Mouse (Mus musculus) adrenal gland, adult 2 months (tissue): ENCODE measurements at regions not wholly inside any gene's neighbourhood (a gene's known extent, or its start where the extent isn't known, plus 50 kb on each side); places are given as distances from the start of the nearest gene placed in this dataset.

Experiments used
- DNase-seq: peaks from one replicate; pipeline ENCODE4 v3.0.0; 2021

DNA sequence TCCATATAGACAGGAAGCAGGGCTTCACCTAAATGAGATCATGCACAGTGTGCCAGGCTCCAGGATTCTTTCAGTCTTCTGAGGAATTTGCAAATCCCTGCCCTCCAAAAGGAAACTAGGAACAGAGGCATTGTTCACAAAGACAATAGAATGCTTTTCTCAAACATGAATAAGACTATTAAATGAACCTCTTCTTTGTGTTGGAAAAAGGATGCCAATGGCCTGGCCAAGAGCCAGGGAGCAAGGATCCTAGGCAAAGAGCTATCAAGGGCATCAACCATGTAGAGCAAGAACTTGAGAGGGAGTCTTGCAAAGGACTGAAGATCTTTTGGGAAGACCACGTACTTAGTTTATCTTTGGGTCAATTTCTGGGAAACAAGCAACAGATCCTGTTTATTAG lies 415.4 kb downstream of the Mtx2 start:
- no peak for DNase-seq

DNA sequence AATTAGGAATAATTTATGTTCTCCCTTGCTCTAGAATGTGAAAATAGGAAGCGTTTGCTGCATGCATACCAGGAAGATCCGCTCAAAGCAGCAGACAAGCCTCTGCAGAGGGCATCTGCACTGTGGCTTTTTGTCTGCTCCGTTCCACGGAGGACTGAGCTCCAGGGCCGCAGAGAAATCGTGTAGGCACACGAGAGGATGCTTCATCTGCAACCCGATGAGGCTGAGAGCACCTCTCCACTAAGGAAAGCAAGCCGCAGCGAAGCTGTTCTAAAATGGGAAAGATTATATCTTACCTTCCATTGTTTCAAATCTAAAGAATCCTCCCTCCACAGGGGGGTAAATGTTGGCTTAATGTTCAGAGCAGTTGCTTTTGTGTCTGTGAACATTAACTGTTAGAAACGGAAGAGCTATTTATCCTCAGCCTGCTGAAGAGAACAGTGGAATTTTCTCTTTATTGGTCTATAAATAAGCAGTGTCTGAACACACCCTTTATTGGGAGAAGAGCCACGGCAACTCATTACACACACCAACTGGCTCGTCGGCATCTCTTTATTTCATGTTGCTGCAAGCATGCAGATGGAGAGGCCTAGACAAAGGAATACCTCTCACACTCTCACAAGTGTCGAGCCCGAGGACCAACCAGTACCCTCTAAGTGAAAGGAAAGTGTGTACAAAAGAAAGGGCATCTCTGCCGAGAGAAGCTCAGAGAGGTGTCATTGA lies 414.6 kb upstream of the Hnrnpa3 start:
- no peak for DNase-seq

DNA sequence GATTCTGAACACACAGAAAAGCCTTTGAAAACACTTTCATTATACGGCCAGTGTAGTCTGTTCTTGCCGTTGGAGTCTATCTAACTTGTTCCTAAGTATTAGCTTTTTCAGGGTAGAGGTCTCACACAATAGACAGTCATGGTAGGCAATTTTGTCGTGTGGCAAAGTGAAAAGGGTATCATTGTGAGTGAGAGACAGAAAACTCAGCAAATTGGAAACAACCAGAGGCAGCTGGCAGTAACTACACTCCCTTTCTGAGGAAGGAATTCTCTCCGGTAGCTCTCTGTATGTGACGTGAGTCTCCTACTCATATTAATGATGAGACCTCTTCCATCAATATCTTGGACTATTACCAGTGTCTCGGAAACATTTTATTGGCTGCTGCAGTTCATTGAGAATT lies 413.8 kb upstream of the Hnrnpa3 start:
- DNase-seq: no peak

DNA sequence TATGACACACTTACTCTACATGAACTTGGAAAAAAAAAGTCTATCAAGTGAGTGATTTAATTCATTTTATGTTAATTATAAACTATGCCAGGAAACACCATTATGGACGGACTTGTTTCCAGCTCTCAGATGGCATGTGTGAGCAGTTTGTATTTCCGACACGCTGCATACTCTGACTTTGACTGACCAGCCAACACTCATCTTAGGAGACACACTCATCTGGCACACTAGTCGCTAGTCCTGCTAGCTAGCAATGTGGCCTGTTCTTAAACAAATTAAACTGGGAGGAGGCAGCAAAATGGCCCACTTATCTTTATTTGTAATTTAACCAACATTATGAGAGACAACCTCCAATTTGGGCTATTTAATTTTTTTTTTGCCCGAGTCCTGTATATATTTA lies 413.4 kb upstream of the Hnrnpa3 start:
- no peak for DNase-seq

DNA sequence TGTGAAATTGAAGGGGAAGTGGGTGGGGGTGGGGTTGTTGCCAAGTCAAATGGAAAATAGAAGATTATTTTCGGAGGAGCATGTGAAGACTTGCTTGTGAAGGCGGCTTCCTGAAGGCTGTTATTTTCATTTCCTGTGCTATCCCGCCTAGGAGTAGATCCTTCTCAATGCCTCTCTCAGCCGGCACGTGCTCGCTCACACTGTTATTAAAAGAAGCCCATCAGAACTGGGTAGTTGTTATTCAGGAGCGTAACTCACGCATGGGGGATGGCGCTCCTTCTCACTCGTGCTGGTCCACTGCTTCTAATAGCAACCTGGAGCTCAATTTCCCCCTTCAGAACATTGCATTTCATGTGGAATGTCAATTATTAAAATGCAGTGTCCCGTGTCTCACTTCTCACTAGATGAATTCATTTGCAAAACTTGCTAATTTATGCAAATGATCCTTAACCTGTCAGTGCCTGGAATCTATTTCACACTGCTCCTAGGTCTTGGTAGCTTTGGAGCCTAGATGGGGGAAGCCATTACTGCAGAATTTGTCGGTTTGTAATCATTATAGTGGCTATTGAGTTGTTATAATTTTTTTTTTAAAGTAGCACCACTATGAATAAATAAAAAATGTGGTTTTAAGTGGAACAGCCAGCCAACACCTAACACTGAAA lies 412.8 kb upstream of the Hnrnpa3 start:
- DNase-seq: no peak

DNA sequence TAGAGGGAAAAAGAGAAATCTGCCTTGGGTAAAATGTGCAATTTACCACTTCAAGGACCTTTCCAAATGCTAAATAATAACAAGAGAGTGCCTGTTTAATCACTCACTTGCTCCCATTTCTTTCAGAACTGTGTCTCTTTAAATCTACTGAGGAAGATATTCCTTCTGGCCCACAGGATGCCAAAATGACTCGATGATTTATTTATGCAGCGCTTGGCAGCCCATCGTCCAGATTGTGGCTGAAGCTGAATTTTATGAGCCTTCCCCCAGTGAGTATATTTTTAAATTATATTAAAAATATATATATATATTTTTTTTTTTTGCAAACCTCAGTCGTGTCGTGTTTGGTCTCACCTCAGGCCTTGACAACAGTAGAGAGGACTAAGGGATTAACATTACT lies 410.8 kb upstream of the Hnrnpa3 start:
- no peak for DNase-seq

DNA sequence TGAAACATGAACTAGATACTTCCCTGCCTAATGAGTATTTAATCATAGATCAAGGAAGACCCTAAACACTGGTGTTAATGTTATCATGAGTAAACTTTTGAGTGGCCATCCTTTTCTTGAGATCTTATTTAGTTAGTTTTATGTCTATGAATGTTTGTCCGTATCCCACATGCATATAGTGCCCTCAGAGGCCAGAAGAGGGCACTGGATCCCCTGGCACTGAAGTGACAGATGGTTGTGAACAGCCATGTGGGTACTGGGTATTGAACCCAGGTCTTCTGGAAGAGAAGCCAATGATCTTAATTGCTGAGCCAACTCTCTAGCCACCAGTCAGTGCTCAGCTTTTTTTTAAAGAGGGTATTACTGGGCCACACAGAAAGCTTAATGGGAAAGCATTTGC lies 408.6 kb upstream of the Hnrnpa3 start:
- no peak for DNase-seq

DNA sequence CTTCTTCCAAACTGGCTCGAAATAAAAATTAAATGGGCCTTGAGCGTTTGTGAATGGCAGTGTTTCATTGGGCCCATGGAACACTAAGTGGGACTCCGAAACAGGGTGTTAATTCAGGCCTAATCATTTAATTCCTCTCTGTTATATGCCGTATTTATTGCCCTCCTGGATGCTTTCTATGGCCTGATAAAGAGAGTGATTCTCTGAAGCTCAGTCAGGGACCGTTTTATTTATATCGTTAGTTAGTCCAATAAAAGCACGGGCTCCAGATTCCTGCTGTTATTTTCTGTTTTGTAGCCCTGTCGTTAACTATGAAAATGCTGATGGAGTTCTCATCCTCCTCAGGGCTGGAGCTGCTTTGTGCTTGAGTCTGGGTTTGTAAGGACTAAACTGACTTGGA lies 406.2 kb upstream of the Hnrnpa3 start:
- DNase-seq: no peak

DNA sequence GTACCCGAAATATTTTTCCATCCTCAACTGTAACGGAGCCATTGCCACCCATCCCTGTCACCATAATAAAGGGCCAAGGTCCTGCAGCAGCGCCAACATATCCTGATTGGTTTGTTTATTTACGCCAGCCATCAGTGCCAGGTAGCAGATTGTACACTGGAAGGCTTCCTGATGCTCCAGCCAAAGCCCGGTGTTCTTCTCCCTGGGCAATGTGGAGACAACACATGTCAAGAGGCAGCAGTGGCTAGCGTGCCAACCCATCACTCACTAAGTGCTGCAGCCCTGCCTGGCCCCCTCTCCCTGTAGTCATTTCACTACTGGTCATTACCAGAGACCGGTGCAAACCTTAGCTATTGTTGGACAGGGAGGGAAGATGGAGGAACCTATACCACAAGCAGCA lies 393.8 kb upstream of the Hnrnpa3 start:
- no peak for DNase-seq

DNA sequence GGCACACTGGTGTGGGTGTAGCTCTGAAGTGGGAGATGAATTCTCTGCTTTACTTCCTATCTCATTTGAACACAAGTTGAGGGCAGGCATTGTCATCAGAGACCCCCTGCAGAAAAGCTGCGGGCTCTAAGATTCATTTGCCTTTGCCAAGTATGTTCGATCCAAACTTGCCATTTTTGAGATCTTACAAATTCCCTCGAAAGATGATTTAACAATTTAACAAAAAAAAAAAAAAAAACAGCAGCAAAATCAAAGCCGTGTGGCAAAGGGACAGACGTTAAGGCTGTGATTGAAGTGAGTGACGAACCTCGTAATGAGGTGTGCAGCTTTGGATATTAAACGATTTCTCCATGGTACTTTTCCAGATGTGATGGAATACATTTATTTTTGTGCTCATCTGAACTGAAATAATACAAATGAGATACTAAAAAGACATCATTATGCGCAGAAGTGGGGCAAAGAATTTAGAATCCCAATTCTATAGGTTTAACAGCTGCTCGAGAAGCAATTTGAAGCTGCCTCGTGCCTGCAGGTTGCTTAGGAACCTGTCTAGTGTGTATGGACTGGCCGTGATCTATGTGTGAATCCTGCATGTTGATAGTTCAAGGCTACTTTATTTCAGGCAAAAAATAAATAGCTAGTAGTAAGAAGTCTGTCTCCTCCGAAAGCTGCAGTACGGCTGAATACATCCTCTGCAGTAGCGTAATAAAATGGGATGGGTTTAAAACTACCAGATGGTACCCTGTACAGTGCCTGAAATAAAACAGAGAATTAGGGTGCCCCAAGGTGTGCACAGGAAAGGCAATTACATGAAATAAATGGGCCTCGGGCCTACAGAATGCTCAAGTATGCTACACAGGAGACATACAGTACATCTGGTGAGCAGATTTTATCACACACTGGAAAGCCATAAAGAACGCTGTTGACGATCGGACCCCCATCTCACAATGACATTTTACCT lies 393.0 kb upstream of the Hnrnpa3 start:
- DNase-seq: no peak

DNA sequence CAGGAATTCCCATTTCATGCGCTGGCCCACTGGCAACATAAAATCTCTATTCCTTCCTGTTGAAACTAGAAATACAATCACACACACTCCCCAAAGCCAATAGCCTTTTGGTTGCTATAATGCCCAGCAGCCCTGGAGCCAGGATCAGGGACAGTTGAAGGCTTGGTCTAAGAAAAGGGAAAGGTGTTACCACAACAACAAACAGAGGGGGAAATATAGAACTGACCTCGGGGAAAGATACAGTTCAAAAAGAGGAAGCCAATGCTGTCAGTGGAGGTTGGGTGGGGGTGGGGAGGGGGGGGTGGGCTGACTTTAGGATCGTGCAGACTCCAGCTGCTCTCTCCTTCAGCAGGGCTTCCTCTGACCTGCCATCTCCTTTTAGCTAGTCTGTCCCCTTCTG lies 391.1 kb upstream of the Hnrnpa3 start:
- DNase-seq: no peak

DNA sequence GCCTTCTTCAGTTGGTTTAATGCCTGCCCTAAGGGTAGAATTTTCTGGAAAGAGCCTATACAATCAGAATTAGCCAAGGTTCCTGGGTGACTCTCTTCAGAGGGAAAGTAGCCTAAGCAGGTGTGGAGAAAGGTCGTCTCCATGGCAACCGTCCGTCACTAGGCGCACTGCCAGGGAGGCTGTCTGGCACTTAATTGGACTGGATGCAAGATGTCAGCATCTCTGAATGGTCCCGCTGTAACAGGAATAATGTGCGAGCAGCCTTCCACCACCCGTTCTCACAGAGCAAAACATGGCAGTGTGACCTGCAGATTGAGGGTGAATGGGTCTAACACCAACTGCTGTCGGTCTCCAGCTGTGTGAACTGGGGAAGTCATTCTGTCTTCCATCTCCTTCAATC lies 389.6 kb upstream of the Hnrnpa3 start:
- DNase-seq: peak; percentile 55

DNA sequence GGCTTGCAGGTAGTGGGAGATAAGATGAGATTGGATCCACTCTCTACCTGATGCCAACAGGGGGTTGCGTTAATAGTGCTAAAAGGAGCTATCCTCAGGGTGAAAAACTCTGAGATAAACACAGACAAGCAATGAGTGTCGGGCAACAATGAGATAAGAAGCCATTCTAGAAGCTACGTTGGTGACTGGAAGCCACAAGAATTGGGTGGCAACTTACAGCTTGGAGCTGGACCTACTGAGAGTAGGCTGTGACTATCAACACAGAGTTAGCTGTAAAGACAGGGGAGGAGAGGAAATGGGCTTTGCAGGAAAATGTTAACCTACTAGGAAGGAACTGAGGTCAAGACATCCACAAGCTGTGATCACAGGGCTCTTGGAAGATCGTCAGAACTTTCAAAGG lies 388.9 kb upstream of the Hnrnpa3 start:
- no peak for DNase-seq

DNA sequence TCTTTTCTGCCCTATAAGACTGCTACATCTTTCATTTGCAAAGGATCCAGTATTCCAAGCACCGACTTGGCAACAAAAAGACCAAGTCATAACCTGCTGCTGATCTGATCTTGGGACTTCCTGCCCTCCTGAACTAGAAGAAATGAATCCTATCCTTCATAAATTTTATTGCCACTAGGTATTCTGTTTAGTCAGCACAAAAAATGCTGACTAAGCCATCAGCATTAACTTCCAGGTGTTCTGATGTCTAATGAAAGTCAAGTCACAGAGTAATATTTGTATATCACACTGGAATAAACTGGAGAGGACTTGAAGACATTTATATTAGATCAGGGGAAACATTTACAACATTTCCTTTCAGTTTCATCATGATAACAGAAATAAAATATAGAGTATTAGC lies 371.2 kb upstream of the Hnrnpa3 start:
- no peak for DNase-seq

DNA sequence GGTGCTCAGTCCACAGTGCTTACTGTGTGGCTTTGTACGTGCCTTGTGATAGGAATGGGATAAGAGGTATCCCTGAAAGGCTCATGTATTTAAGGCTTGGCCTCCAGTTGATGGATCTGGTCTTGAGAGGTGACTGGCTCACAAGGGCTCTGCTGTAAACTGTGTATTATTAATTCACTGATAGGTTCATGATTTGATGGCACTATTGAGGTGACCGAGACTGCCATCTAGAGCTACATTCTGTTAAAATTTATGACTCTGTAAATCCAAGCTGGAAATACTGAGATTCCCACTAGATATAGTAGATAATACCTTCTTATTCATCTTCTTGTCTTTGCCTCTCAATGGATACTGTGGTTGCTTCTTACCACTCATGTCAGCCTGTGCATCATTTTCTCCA lies 367.4 kb upstream of the Hnrnpa3 start:
- DNase-seq: no peak

DNA sequence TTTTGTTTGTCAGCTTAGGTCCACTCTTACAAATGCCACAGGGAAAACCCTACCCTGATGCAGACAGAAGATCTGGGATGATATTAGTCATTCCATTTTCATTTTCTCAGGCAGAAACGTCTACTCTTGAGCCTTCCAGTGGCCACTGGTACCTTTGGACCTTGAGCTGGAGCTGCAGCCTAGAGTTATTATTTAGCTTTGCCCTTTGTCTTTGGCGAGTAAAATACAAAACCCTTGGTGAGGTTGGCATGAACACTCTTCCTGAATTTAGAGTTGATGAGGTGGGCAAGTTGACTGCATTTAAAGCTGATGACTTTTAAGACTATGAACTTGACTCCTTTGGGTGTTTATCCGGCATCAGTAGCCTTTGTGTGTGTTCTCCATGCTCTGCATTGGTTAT lies 352.2 kb upstream of the Hnrnpa3 start:
- no peak for DNase-seq

DNA sequence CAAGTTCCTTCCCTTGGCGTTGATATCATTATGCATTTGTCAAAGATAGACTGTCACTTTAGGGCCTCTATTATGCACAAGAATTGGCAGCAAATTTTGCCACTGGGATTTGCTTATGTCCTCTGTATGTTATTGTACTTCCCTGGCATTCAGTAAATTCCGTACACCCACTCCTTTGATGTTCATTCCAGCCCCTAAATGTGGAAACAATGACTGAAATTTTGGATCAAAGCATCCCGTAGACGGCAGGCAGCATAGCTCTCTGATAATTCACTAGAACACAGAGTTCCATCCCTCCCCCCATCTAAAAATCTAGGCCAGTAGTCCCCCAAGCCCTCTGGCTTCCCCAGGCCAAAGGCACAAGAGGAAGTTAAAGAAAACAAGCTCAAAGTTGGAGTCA lies 347.9 kb upstream of the Hnrnpa3 start:
- DNase-seq: no peak

DNA sequence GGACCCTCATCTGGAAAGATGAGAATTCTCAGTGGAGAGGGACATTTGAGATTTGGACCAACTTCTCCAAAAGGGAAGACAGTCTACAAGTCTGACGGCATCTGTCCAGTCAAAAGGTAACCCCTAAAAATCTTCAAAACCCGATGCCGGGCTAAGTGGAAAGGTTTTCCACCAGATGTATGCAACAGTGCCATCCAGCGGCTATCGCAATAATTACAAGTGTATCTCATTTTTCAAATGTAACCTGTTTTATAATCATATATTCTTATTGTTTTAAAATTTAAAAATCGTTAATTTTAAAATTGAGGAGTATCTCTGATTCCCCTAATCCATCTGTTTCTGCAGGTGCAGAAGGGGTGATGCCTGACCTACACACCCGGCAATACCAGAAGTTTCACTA lies 346.8 kb upstream of the Hnrnpa3 start:
- no peak for DNase-seq

DNA sequence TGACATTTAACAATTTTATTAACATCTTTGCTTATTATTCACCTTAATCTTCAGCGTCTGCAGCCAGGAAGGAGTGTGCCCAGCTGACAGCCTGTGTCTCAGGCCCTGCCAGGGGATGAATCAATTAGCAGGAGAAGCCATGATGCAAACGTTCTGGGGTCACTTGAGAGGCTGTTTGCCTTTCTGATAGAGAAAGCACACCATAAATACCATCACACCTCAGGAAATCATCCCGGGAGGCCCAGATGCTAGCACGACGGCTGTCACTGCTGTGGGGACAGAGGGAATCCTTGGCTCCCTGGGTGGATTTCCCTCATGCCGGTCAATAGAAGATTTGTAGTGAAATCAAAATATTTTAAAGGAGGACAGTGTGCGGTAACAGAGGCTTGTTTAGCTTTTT lies 343.7 kb upstream of the Hnrnpa3 start:
- no peak for DNase-seq

DNA sequence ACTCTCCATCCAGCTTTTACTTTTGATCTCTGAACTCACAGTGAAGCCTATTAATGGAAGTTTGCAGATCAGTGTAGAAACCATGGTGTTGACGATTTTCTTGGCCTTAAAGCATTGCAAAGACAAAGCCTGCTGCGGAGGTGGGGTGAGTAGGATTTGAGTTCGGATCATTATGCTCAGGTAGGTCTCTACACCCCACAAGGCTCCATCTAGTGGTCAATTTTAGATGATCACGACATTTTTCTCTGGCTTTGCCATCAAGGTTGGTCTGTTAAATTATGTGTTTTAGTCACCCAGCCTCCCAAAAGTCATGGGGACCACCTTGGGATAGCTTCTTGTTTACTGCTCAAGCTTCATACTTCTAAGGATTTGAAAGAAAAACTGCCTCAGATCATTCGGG lies 340.9 kb upstream of the Hnrnpa3 start:
- no peak for DNase-seq

DNA sequence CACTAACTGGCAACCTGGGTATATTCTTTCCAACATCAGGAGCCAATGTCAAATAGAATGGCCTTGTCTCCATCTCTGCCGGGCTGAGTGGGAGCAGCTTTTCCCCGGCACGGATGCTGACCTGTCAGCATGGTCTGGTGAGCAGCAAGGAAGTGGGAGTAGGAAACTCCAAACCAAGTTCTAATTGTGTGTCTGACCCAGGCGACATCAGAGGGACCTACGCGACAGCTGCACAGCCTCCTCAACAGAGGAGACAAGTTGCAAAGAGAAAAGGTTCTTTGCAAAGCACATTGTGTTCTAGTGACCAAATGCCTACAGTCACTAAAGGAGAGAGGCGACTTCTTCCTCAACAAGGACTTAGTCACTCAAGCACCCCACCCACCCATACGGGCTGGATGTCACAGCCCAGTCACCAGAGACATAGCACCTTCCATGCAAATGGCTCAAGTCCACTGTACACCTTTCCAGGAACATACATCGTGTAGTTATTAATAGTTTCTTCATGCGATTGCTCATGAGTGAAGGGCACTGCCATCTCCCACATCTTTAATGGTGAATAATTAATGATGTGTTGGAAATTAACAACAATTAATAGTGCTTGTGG lies 334.8 kb upstream of the Hnrnpa3 start:
- DNase-seq: no peak

DNA sequence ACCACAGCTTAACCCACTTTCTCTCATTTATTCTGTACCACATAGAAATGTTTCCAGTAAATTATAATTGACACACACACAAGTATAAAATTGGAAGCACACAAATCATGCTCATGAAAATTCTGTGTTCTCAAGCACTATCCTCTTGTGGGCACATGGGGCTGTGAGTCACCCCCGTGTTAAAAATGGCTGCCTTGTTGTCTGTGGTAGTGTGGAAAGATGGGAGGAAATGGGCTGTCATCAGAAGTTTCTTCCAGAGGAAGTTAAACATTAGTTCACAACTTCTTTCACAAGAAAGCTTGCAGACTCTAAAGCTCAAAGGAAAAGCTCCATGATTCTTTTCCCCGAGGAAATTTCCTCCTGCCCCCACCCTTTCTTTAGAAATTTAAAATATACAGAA lies 329.5 kb upstream of the Hnrnpa3 start:
- DNase-seq: no peak

DNA sequence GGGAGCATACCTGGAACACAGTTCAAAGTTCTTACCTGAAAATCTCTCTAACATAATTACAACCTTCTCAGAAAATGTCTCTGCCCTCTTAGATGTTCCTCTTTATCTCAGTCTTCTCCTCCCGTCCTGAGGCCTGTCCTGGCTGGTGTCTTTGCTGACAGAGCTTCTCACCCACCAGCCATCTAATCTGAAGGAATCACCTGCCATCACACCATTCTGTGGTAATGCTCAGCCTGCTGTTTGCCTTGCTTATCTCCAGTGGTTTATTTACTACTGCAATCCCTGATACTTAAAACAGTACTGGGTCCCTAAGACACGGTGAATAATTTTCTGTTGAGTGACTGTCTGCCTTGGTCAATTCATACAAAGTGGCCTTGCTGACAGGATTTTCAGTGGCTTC lies 317.8 kb upstream of the Hnrnpa3 start:
- no peak for DNase-seq
